Comparison of ENCODE assay signal across 10 mouse cellular contexts in the genomic region with DNA sequence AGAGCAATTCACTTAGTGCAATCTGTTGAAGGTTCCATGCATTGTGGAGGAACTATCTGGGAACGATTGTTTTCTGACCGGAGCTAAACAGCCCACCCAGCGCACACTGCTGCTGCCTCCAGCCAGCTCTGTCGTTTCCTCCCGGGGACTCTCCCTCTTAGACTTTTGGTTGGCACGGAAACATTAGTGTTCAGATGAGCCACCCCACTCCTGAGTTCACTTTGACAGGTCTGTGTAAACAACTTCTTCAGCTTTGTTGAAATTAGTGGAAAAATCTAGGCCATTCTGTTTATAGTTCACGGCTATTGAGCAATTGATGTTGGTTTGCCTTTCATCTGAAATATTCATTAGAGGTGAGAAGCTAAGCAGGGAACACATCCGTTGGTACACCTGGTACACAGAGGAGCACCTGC. TPM values are rescaled to one million over a fixed set of nuclear protein-coding genes. Genes with fewer than 3 reads are reported as not detected.
DNase-seq lines count a peak whose midpoint lies in the region; ATAC-seq lines count a peak whose summit lies in the region.
"Had no signal": no experiment of that assay in that cellular context is flagged by ENCODE, and none has a peak within 500 bp of the region (broad histone marks: within the 10 kb centered on the region; RNA-seq: fewer than 3 reads in every experiment).

No protein-coding gene starts in this region.

- H3K27ac ChIP-seq in kidney, embryonic 16.5 days (ENCODE audit: low read length): no peak overlapping the region
- H3K27ac ChIP-seq in hindbrain, embryonic 11.5 days (ENCODE audit: low read depth, low read length): no peak overlapping the region
- peak overlapping the region; percentile 38; the same call in 1 of the 2 replicates for H3K27ac ChIP-seq in limb, embryonic 15.5 days
- no peak overlapping the region; the same call in 1 of the 2 replicates for H3K27ac ChIP-seq in neural tube, embryonic 14.5 days (ENCODE audit: low read depth, low read length)

- peak; percentile 13 for DNase-seq in kidney, adult 18-20 months
- peak; percentile 27 for DNase-seq in hindbrain, embryonic 11.5 days (ENCODE audit: low spot score)
- DNase-seq in cerebellum, postnatal 10 days: no peak
- DNase-seq in cerebellum, postnatal 4 days (ENCODE audit: low spot score in 2 of 2): no peak
- DNase-seq in cerebellum, adult 18-20 months: no peak
- DNase-seq: gastrocnemius, postnatal 36 days had no signal

- WGBS in kidney, embryonic 16.5 days: 22% methylated on average over 8 of the region's 8 CpGs
- WGBS in hindbrain, embryonic 11.5 days: 31% methylated on average over 8 of the region's 8 CpGs
- WGBS in limb, embryonic 15.5 days: 23% methylated on average over 8 of the region's 8 CpGs
- WGBS in neural tube, embryonic 14.5 days: 18% methylated on average over 8 of the region's 8 CpGs

- no peak overlapping the region for H3K9ac ChIP-seq in kidney, embryonic 16.5 days (replicated peaks; ENCODE audit: low read length)
- H3K9ac ChIP-seq in hindbrain, embryonic 11.5 days (ENCODE audit: low read depth, low read length): no peak overlapping the region
- H3K9ac ChIP-seq in limb, embryonic 15.5 days: no peak overlapping the region
- H3K9ac ChIP-seq in neural tube, embryonic 14.5 days (replicated peaks; ENCODE audit: low read depth, low read length): no peak overlapping the region

- ATAC-seq in kidney, embryonic 16.5 days (ENCODE audit: low FRiP score, low TSS enrichment): no peak
- peak; percentile 43; the same call in 1 of the 2 replicates for ATAC-seq in hindbrain, embryonic 11.5 days (ENCODE audit: low FRiP score)
- ATAC-seq in limb, embryonic 15.5 days (ENCODE audit: insufficient number of reproducible peaks, low FRiP score, low TSS enrichment, low read depth): no peak
- ATAC-seq in neural tube, embryonic 14.5 days (ENCODE audit: low read depth): peak; percentile 64; the same call in 1 of the 2 replicates

- no peaks in the 10 kb centered on the region; the same call in 1 of the 2 replicates for H3K27me3 ChIP-seq in kidney, embryonic 16.5 days (ENCODE audit: insufficient read depth, low read length)
- H3K27me3 ChIP-seq in hindbrain, embryonic 11.5 days (ENCODE audit: control insufficient read depth, insufficient read depth, low read length): no peaks in the 10 kb centered on the region
- H3K27me3 ChIP-seq in limb, embryonic 15.5 days: no peaks in the 10 kb centered on the region
- H3K27me3 ChIP-seq in neural tube, embryonic 14.5 days (ENCODE audit: control insufficient read depth, insufficient read depth, low read length): no peaks in the 10 kb centered on the region

- peaks cover 36% of the 10 kb centered on the region for H3K4me1 ChIP-seq in kidney, embryonic 16.5 days (ENCODE audit: insufficient read depth, low read length)
- peaks cover 4% of the 10 kb centered on the region; the same call in 1 of the 2 replicates for H3K4me1 ChIP-seq in hindbrain, embryonic 11.5 days (replicated peaks; ENCODE audit: control insufficient read depth, insufficient read depth, low read length)
- peaks cover 36% of the 10 kb centered on the region for H3K4me1 ChIP-seq in limb, embryonic 15.5 days
- peaks cover 18% of the 10 kb centered on the region for H3K4me1 ChIP-seq in neural tube, embryonic 14.5 days (ENCODE audit: control insufficient read depth, insufficient read depth, low read length)

- H3K4me2 ChIP-seq in kidney, embryonic 16.5 days (replicated peaks; ENCODE audit: low read depth, low read length): no peak overlapping the region
- no peak overlapping the region for H3K4me2 ChIP-seq in hindbrain, embryonic 11.5 days (replicated peaks; ENCODE audit: low read depth, low read length)
- H3K4me2 ChIP-seq in limb, embryonic 15.5 days: no peak overlapping the region
- H3K4me2 ChIP-seq in neural tube, embryonic 14.5 days (ENCODE audit: low read depth, low read length): no peak overlapping the region

- H3K36me3 ChIP-seq in kidney, embryonic 16.5 days (ENCODE audit: insufficient read depth, low read length): no peaks in the 10 kb centered on the region
- H3K36me3 ChIP-seq in hindbrain, embryonic 11.5 days (ENCODE audit: control insufficient read depth, insufficient read depth, low read length): no peaks in the 10 kb centered on the region
- H3K36me3 ChIP-seq in limb, embryonic 15.5 days: no peaks in the 10 kb centered on the region
- no peaks in the 10 kb centered on the region for H3K36me3 ChIP-seq in neural tube, embryonic 14.5 days (ENCODE audit: control insufficient read depth, insufficient read depth, low read length)
- H3K36me3 ChIP-seq: G1E had no signal

- no peak overlapping the region for H3K4me3 ChIP-seq in kidney, embryonic 16.5 days (ENCODE audit: low read length)
- no peak overlapping the region for H3K4me3 ChIP-seq in hindbrain, embryonic 11.5 days (ENCODE audit: low read depth, low read length)
- H3K4me3 ChIP-seq in limb, embryonic 15.5 days: no peak overlapping the region
- no peak overlapping the region for H3K4me3 ChIP-seq in neural tube, embryonic 14.5 days (ENCODE audit: low read depth, low read length)

- no peaks in the 10 kb centered on the region for H3K9me3 ChIP-seq in kidney, embryonic 16.5 days (ENCODE audit: low read length)
- no peaks in the 10 kb centered on the region for H3K9me3 ChIP-seq in hindbrain, embryonic 11.5 days (ENCODE audit: control insufficient read depth, low read length)
- no peaks in the 10 kb centered on the region for H3K9me3 ChIP-seq in limb, embryonic 15.5 days
- no peaks in the 10 kb centered on the region for H3K9me3 ChIP-seq in neural tube, embryonic 14.5 days (ENCODE audit: control insufficient read depth, low read length)

RNA-seq across cellular contexts. Expression of a gene that starts 53.0 kb away (rescaled TPM):
- 36.3 and 37.5 TPM in 2 replicates for polyA plus RNA-seq in kidney, embryonic 16.5 days (2015; fragmentation: Nextera tagmentation; extraction: Ambion mirVana)
- 60.7 and 81.7 TPM in 2 replicates for polyA plus RNA-seq in hindbrain, embryonic 11.5 days (2014; fragmentation: Nextera tagmentation; extraction: Ambion mirVana)
- polyA plus RNA-seq in limb, embryonic 15.5 days (2015; fragmentation: Nextera tagmentation; extraction: Ambion mirVana): 70.0 and 71.8 TPM in 2 replicates
- polyA plus RNA-seq in neural tube, embryonic 14.5 days (2014; fragmentation: Nextera tagmentation; extraction: Ambion mirVana): 81.8 and 84.9 TPM in 2 replicates
- polyA plus RNA-seq: G1E had no signal

Comparison
In these comparisons a context has a peak if more than half of its experiments do, and no peak if none do; other contexts are left out.
1. DNase-seq: peak in kidney, adult 18-20 months (single experiment) and hindbrain, embryonic 11.5 days (single experiment); none in cerebellum, postnatal 10 days (0 of 2), cerebellum, postnatal 4 days (0 of 2) and cerebellum, adult 18-20 months (0 of 2).
2. ATAC-seq: peak in hindbrain, embryonic 11.5 days (single experiment) and neural tube, embryonic 14.5 days (single experiment); none in kidney, embryonic 16.5 days (single experiment) and limb, embryonic 15.5 days (single experiment).